Mouse (Mus musculus) G1E (cell line): ENCODE measurements around the gene Igsf21. TPM values are rescaled to one million over a fixed set of nuclear protein-coding genes. Genes with fewer than 3 reads are reported as not detected.

Experiments used
- ATAC-seq: 2 replicates; pipeline ENCODE4 v1.8.0; 2016; ENCODE audit warnings: mild to moderate bottlenecking; ENCODE audit not compliant: insufficient number of reproducible peaks, poor library complexity, low FRiP score, severe bottlenecking; ENCODE audit errors: extremely low read depth
- DNase-seq: peaks from one replicate; pipeline ENCODE4 v3.0.0; 2012; ENCODE audit warnings: low spot score
- H3K27me3 ChIP-seq: 2 replicates; pipeline ENCODE4 v1.6.1; 2012; ENCODE audit warnings: mild to moderate bottlenecking, low read length, inconsistent platforms; ENCODE audit not compliant: insufficient read depth
- H3K36me3 ChIP-seq: replicated peaks from 2 replicates; pipeline ENCODE3; 2012; ENCODE audit warnings: mild to moderate bottlenecking, inconsistent platforms
- H3K4me1 ChIP-seq: 2 replicates; pipeline ENCODE4 v1.6.1; 2012; ENCODE audit warnings: low read depth, low read length, inconsistent platforms, mixed read lengths; ENCODE audit not compliant: insufficient read depth
- H3K4me3 ChIP-seq: 2 replicates; pipeline ENCODE4 v1.5.1; 2012; ENCODE audit warnings: low read depth, mild to moderate bottlenecking, inconsistent platforms, low read length, moderate library complexity, mixed read lengths
- H3K9me3 ChIP-seq: replicated peaks from 2 replicates; pipeline ENCODE4 v1.6.1; 2012; ENCODE audit warnings: inconsistent platforms
- CTCF ChIP-seq: IDR thresholded peaks from 2 replicates; pipeline ENCODE4 v1.5.1; 2012; ENCODE audit warnings: low read depth, low read length, inconsistent platforms, mixed read lengths
- GATA1 ChIP-seq: IDR thresholded peaks from 2 replicates; pipeline ENCODE4 v1.6.1; 2012; ENCODE audit warnings: borderline replicate concordance, low read length, inconsistent platforms, mixed read lengths
- GATA2 ChIP-seq: IDR thresholded peaks from 2 replicates; pipeline ENCODE4 v1.6.1; 2012; ENCODE audit warnings: low read depth, low read length, inconsistent platforms, borderline replicate concordance
- POLR2AphosphoS5 ChIP-seq: IDR thresholded peaks from 2 replicates; pipeline ENCODE4 v1.6.1; 2012; ENCODE audit warnings: low read depth, low read length, inconsistent platforms; ENCODE audit not compliant: insufficient replicate concordance
- TAL1 ChIP-seq: conservative IDR thresholded peaks from 2 replicates; pipeline ENCODE4 v1.6.1; 2012; ENCODE audit warnings: low read depth, low read length, inconsistent platforms, mixed read lengths
- polyA plus RNA-seq: library from polyadenylated mRNA; stranded (reverse); fragments of >175 nt; gene quantifications from 2 replicates; pipeline ENCODE4 v1.2.3, GENCODE M21; 2012
- total RNA-seq, 2 experiments: library from RNA; stranded (forward) in 1 of 2; stranded (reverse) in 1 of 2; fragments of 200-1000 nt in 1 of 2; fragments of >200 nt in 1 of 2; fragmentation: Nextera tagmentation in 1 of 2; gene quantifications; 2 replicates each; pipeline ENCODE4 v1.2.3; 2014 to 2017

Gene Igsf21
- total and polyA plus RNA-seq, 3 experiments, result not detected

GRCm38 (mm10) chr4:140066011-140066410 lies 180.6 kb downstream of the Igsf21 start:
- H3K9me3 ChIP-seq, result peaks cover 97% of the 10 kb centered on the region
- H3K4me1 ChIP-seq, result no peaks in the 10 kb centered on the region
- ATAC-seq, result no peak
- no peak for TF ChIP-seq GATA2
- TF ChIP-seq POLR2AphosphoS5, result no peak
- TF ChIP-seq CTCF, result no peak
- TF ChIP-seq TAL1, result no peak
- no peak for TF ChIP-seq GATA1
- H3K27me3 ChIP-seq, result no peaks in the 10 kb centered on the region
- no peaks in the 10 kb centered on the region for H3K36me3 ChIP-seq
- H3K4me3 ChIP-seq, result no peak overlapping the region
- DNase-seq, result no peak

GRCm38 (mm10) chr4:140063153-140063671 lies 183.4 kb downstream of the Igsf21 start:
- Histone ChIP-seq H3K36me3 (no peaks in the 10 kb centered on the region), H3K9me3 (peaks cover 92% of the 10 kb centered on the region), H3K27me3 (no peaks in the 10 kb centered on the region), H3K4me3 (no peak overlapping the region), H3K4me1 (no peaks in the 10 kb centered on the region)
- no peak for TF ChIP-seq TAL1
- TF ChIP-seq CTCF, result no peak
- TF ChIP-seq GATA1, result no peak
- TF ChIP-seq POLR2AphosphoS5, result no peak
- no peak for TF ChIP-seq GATA2
- DNase-seq (no peak), ATAC-seq (no peak)

- DNase-seq (no peak), ATAC-seq (no peak)
- TF ChIP-seq GATA2 (no peak), POLR2AphosphoS5 (no peak), CTCF (no peak), TAL1 (no peak), GATA1 (no peak)
- no peak overlapping the region for H3K4me3 ChIP-seq
- no peaks in the 10 kb centered on the region for H3K4me1 ChIP-seq
- no peaks in the 10 kb centered on the region for H3K27me3 ChIP-seq
- no peaks in the 10 kb centered on the region for H3K36me3 ChIP-seq
- H3K9me3 ChIP-seq, result peaks cover 89% of the 10 kb centered on the region
Measured at GRCm38 (mm10) chr4:140060251-140060650, 186.3 kb downstream of the Igsf21 start.

GRCm38 (mm10) chr4:140053042-140053441 lies 193.5 kb downstream of the Igsf21 start:
- Histone ChIP-seq H3K4me3 (no peak overlapping the region), H3K27me3 (no peaks in the 10 kb centered on the region), H3K36me3 (no peaks in the 10 kb centered on the region), H3K9me3 (peaks cover 96% of the 10 kb centered on the region), H3K4me1 (no peaks in the 10 kb centered on the region)
- no peak for ATAC-seq
- TF ChIP-seq TAL1 (no peak), POLR2AphosphoS5 (no peak), GATA1 (no peak), GATA2 (no peak), CTCF (no peak)
- DNase-seq, result no peak

- H3K27me3 ChIP-seq, result no peaks in the 10 kb centered on the region
- no peaks in the 10 kb centered on the region for H3K4me1 ChIP-seq
- H3K4me3 ChIP-seq, result no peak overlapping the region
- ATAC-seq (no peak), DNase-seq (no peak)
- no peaks in the 10 kb centered on the region for H3K36me3 ChIP-seq
- TF ChIP-seq GATA1 (no peak), GATA2 (no peak), POLR2AphosphoS5 (no peak), CTCF (no peak), TAL1 (no peak)
- H3K9me3 ChIP-seq, result peaks cover 96% of the 10 kb centered on the region
Measured at GRCm38 (mm10) chr4:140052575-140052974, 194.0 kb downstream of the Igsf21 start.

GRCm38 (mm10) chr4:140047807-140048362 lies 198.7 kb downstream of the Igsf21 start:
- Histone ChIP-seq H3K9me3 (peaks cover 98% of the 10 kb centered on the region), H3K36me3 (no peaks in the 10 kb centered on the region), H3K27me3 (no peaks in the 10 kb centered on the region), H3K4me1 (no peaks in the 10 kb centered on the region), H3K4me3 (no peak overlapping the region)
- ATAC-seq, result no peak
- TF ChIP-seq POLR2AphosphoS5, result no peak
- no peak for TF ChIP-seq TAL1
- no peak for TF ChIP-seq GATA1
- TF ChIP-seq GATA2, result no peak
- no peak for TF ChIP-seq CTCF
- no peak for DNase-seq
